Mouse (Mus musculus) stomach, postnatal 0 days (tissue): ENCODE results near the gene Lcn2.

Experiments
- CTCF ChIP-seq: IDR thresholded peaks from 2 replicates; pipeline ENCODE4 v1.5.1; 2016; ENCODE audit warnings: antibody characterized with exemption, low read depth, mild to moderate bottlenecking, moderate library complexity
- EP300 ChIP-seq: optimal IDR thresholded peaks from 2 replicates; pipeline ENCODE3; 2016; ENCODE audit warnings: antibody characterized with exemption

DNA sequence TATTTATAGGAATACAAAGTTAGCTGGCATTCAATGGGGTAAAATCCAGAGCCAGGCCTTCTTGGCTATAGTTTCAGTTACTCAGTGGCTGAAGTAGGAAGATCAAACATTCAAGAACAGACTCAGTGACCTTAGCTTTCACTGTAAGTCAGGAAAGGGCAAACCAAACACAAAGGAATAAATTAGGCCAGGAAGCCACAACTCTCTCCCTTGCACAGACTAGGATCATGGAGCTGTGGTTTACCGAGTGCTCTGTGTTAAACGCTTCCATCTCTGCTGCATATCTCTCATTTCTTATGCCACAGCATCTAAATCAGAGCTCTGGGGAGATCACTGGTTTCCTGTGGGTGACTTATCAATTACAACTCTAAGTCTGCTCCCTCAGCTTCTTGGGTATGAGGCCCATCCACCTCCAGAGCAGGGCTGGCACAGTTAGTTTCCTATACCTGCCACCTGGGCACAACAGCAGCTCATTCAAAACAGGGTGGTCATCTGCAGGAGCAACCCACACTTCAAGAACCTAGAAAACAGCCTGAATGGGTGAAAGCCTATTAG is 49.6 kb upstream of the Lcn2 start:
- TF ChIP-seq CTCF (no peak), EP300 (no peak)
